Mouse (Mus musculus): ENCODE measurements at regions not wholly inside any gene's neighbourhood (a gene's known extent, or its start where the extent isn't known, plus 50 kb on each side); places are given as distances from the start of the nearest gene placed in this dataset.

- TF ChIP-seq CTCF (IDR thresholded peaks at IDR 0.05; ENCODE audit: borderline replicate concordance, insufficient read depth, low read length) (no peak), POLR2A (IDR thresholded peaks at IDR 0.05; ENCODE audit: low read depth, low read length) (no peak)
Observed at GRCm38 (mm10) chr19:59590021-59590420, 131.8 kb downstream of the Emx2 start.

Data from embryonic fibroblast, embryonic 13.5 days (primary cell).